Mouse (Mus musculus): ENCODE results near the gene Tmc1.

DNA sequence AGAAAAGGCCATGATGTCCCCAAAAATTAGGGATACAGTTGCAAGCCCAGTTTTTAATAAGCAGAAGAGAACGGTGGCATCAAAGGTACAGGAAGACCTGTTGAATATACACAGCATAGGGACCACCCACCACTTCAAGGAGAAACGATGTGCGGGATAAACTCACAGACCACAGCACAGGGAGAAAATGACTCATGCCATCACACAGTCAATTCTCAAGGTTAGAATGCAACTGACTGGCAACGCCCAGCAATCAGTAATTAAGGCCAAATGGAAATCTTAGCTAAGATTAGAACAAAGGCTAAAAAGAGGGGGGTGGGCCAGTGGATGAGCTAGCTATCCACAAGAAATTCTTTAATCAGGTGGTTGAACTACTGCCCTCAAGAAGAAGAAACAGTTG is 9.6 kb downstream of the Tmc1 start:
- TF ChIP-seq CTCF (IDR thresholded peaks at IDR 0.05) (no peak), POLR2A (IDR thresholded peaks at IDR 0.05; ENCODE audit: insufficient read depth, low read depth, low read length) (no peak), EP300 (IDR thresholded peaks at IDR 0.05; ENCODE audit: insufficient read depth, low read depth, low read length) (no peak)
